ENCODE assay signal across 34 mouse cellular contexts in the genomic region with DNA sequence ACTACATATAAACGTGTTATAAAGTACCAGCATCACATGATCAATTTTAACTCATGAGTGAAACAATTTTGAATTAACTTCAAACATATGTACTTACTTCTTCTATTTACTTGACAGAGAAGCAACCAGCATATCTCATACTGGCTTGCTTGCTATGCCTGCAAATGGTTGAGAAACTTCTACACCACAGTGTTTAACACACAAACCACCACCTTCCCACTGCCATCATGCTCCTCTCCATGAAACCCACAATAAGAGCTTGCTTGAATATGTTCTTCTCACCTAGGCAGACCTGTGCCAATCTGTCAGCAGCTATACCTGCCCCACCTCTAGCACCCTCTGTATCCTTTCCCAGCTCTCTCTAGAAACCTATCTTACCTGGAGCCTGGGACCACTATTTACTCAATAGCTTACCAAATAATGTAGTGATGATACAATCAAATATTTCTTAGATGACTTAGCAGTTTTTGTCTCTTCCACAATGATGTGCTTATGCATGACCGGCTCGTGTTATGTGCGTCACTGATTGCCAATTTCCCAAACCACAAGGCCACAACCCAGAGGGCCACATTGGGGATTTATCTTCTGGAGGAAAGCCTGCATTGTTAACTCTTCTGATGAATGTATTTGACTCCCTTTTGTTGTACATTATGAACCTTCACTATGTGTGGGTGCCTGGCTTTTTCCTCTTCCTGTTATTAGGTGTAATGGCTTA. TPM values are rescaled to one million over a fixed set of nuclear protein-coding genes. Genes with fewer than 3 reads are reported as not detected.
DNase-seq lines count a peak whose midpoint lies in the region; ATAC-seq and TF ChIP-seq lines count a peak whose summit lies in the region.
"Had no signal": no experiment of that assay in that cellular context is flagged by ENCODE, and none has a peak within 500 bp of the region (broad histone marks: within the 10 kb centered on the region; RNA-seq: fewer than 3 reads in every experiment).

No protein-coding gene starts in this region.

- 28% methylated on average over 4 of the region's 4 CpGs for WGBS in liver, embryonic 16.5 days (ENCODE audit: insufficient replicate concordance)
- 47% methylated on average over 4 of the region's 4 CpGs for WGBS in liver, embryonic 12.5 days (ENCODE audit: insufficient replicate concordance)
- WGBS in bone marrow, adult 2 months, result 19% methylated on average over 4 of the region's 4 CpGs
- WGBS in macrophage (ENCODE audit: missing documents), result 15% methylated on average over 4 of the region's 4 CpGs

- no peaks in the 10 kb centered on the region for H3K36me3 ChIP-seq in liver, embryonic 16.5 days (ENCODE audit: control insufficient read depth, insufficient read depth)
- no peaks in the 10 kb centered on the region for H3K36me3 ChIP-seq in liver, embryonic 12.5 days
- H3K36me3 ChIP-seq in macrophage (ENCODE audit: inconsistent target), result no peaks in the 10 kb centered on the region
- H3K36me3 ChIP-seq: embryonic facial prominence, embryonic 12.5 days; heart, embryonic 15.5 days; limb, embryonic 13.5 days; midbrain, embryonic 10.5 days; neural tube, embryonic 15.5 days had no signal

- no peak overlapping the region for H3K9ac ChIP-seq in liver, embryonic 16.5 days (ENCODE audit: low read depth, low read length)
- no peak overlapping the region for H3K9ac ChIP-seq in liver, embryonic 12.5 days
- H3K9ac ChIP-seq: embryonic facial prominence, embryonic 12.5 days; heart, embryonic 15.5 days; hindbrain, embryonic 14.5 days; limb, embryonic 13.5 days; neural tube, embryonic 15.5 days had no signal

- no peak for TF ChIP-seq CTCF in bone marrow, adult 2 months (IDR thresholded peaks at IDR 0.05; ENCODE audit: control insufficient read depth, insufficient read depth, low read length)

- TF ChIP-seq POLR2A in bone marrow, adult 2 months (IDR thresholded peaks at IDR 0.05; ENCODE audit: borderline replicate concordance, control insufficient read depth, low read depth, low read length), result no peak

- H3K79me2 ChIP-seq in macrophage (ENCODE audit: inconsistent target), result peaks cover 42% of the 10 kb centered on the region

- peaks cover 2% of the 10 kb centered on the region; the same call in 1 of the 2 replicates for H3K4me1 ChIP-seq in liver, embryonic 16.5 days (ENCODE audit: control insufficient read depth, low read depth, low read length)
- H3K4me1 ChIP-seq in liver, embryonic 12.5 days, result no peaks in the 10 kb centered on the region
- peaks cover 2% of the 10 kb centered on the region; the same call in 1 of the 2 replicates for H3K4me1 ChIP-seq in bone marrow, adult 2 months (ENCODE audit: control insufficient read depth, insufficient read depth, low read length)
- H3K4me1 ChIP-seq: embryonic facial prominence, embryonic 12.5 days; heart, embryonic 15.5 days; limb, embryonic 13.5 days; midbrain, embryonic 10.5 days; neural tube, embryonic 15.5 days had no signal

- no peaks in the 10 kb centered on the region for H3K9me3 ChIP-seq in liver, embryonic 16.5 days (replicated peaks; ENCODE audit: control insufficient read depth, low read length)
- no peaks in the 10 kb centered on the region for H3K9me3 ChIP-seq in liver, embryonic 12.5 days (replicated peaks)
- H3K9me3 ChIP-seq: embryonic facial prominence, embryonic 12.5 days; heart, embryonic 15.5 days; neural tube, embryonic 15.5 days had no signal

- ATAC-seq in liver, embryonic 16.5 days (ENCODE audit: low read depth), result no peak
- ATAC-seq in liver, embryonic 12.5 days, result no peak
- peak; percentile 73 for ATAC-seq in neutrophil, adult 5-6 weeks (ENCODE audit: extremely low read depth, insufficient number of reproducible peaks, low FRiP score, poor library complexity, severe bottlenecking)
- ATAC-seq: activated CD4-positive, CD25-positive, alpha-beta regulatory T cell, adult 4 months; inflammation-experienced regulatory T-cells, adult 6 months; midbrain, embryonic 16.5 days had no signal

- DNase-seq in cerebellum, adult 9-10 months, result no peak
- no peak for DNase-seq in yolk sac, embryonic 10.5 days (ENCODE audit: low spot score)
- DNase-seq in left cerebral cortex, adult 11 months (ENCODE audit: low spot score), result no peak
- DNase-seq: adrenal gland, adult 8-10 months; cerebellum, adult 9-11 months; gastrocnemius, postnatal 36 days; heart, postnatal 36 days; kidney, adult 2 months; lung, postnatal 10 days; thymus, adult 2 months had no signal

- no peak overlapping the region for H3K4me3 ChIP-seq in liver, embryonic 16.5 days (ENCODE audit: low read depth, low read length)
- H3K4me3 ChIP-seq in liver, embryonic 12.5 days, result no peak overlapping the region
- no peak overlapping the region for H3K4me3 ChIP-seq in bone marrow, adult 2 months (replicated peaks; ENCODE audit: control insufficient read depth, low read depth, low read length)
- H3K4me3 ChIP-seq in macrophage (ENCODE audit: inconsistent target), result no peak overlapping the region
- H3K4me3 ChIP-seq: embryonic facial prominence, embryonic 12.5 days; heart, embryonic 15.5 days; limb, embryonic 13.5 days; midbrain, embryonic 10.5 days; neural tube, embryonic 15.5 days had no signal

- no peaks in the 10 kb centered on the region for H3K27me3 ChIP-seq in liver, embryonic 16.5 days (ENCODE audit: control insufficient read depth, insufficient read depth, low read depth, low read length)
- no peaks in the 10 kb centered on the region for H3K27me3 ChIP-seq in liver, embryonic 12.5 days (replicated peaks)
- H3K27me3 ChIP-seq: embryonic facial prominence, embryonic 12.5 days; heart, embryonic 15.5 days; limb, embryonic 13.5 days; neural tube, embryonic 15.5 days had no signal

- H3K27ac ChIP-seq in liver, embryonic 16.5 days (ENCODE audit: low read length), result peak overlapping the region; percentile 3; the same call in 1 of the 2 replicates
- H3K27ac ChIP-seq in liver, embryonic 12.5 days, result no peak overlapping the region
- peak overlapping the region; percentile 74; the same call in 1 of the 2 replicates for H3K27ac ChIP-seq in bone marrow, adult 2 months (ENCODE audit: control insufficient read depth, insufficient read depth, low read depth, low read length, poor library complexity)
- peak overlapping the region; percentile 97 for H3K27ac ChIP-seq in macrophage
- H3K27ac ChIP-seq: embryonic facial prominence, embryonic 12.5 days; heart, embryonic 15.5 days; hindbrain, embryonic 14.5 days; kidney, postnatal 0 days; limb, embryonic 13.5 days; midbrain, embryonic 10.5 days; neural tube, embryonic 15.5 days; stomach, postnatal 0 days had no signal

- H3K4me2 ChIP-seq in liver, embryonic 16.5 days (ENCODE audit: low read depth, low read length), result no peak overlapping the region
- H3K4me2 ChIP-seq in liver, embryonic 12.5 days, result no peak overlapping the region
- H3K4me2 ChIP-seq: embryonic facial prominence, embryonic 12.5 days; heart, embryonic 15.5 days; hindbrain, embryonic 14.5 days; limb, embryonic 13.5 days; neural tube, embryonic 15.5 days had no signal

RNA-seq across cellular contexts. Expression of a gene that starts 1.9 kb away (rescaled TPM):
- polyA plus RNA-seq in liver, embryonic 16.5 days (2015; fragmentation: Nextera tagmentation; extraction: Ambion mirVana), result 0.62 and 0.68 TPM in 2 replicates
- polyA plus RNA-seq in liver, embryonic 12.5 days (2016; fragmentation: Nextera tagmentation; extraction: Ambion mirVana), result 0.71 and 0.98 TPM in 2 replicates
- polyA plus RNA-seq in bone marrow, adult 2 months (2011; ENCODE audit: insufficient read depth, insufficient read length, low replicate concordance, missing spikeins), result 15.0 and 51.2 TPM in 2 replicates
- total RNA-seq in macrophage (2018; cell fraction: chromatin; rRNA removed), result 1,000 to 10,000 TPM in 8 of 26 experiments, 100 to 1,000 TPM in 18; 106 to 2,736 (median 498) TPM
- total RNA-seq in macrophage (2018; cell fraction: cytosol; rRNA removed), result 1,000 to 10,000 TPM in 4 of 26 experiments, 100 to 1,000 TPM in 22; 230 to 1,458 (median 586) TPM
- 1,000 to 10,000 TPM in 7 of 26 experiments, 100 to 1,000 TPM in 19; 113 to 1,952 (median 453) TPM for total RNA-seq in macrophage (2018; cell fraction: nucleus; rRNA removed)
- 522 to 1,042 TPM (median 881 TPM) in 3 replicates for polyA plus RNA-seq in macrophage (2018)
- total RNA-seq in neutrophil, adult 5-6 weeks (2017), result 512 and 520 TPM in 2 replicates
- total RNA-seq: ES-E14; gastrocnemius, adult 18-20 months; gastrocnemius, postnatal 36 days; layer of hippocampus, adult 18-20 months; layer of hippocampus, postnatal 25 days; left cerebral cortex, postnatal 14 days had no signal
- polyA plus RNA-seq: activated CD4-positive, CD25-positive, alpha-beta regulatory T cell, adult 4 months; cortical plate, adult 2 months; embryonic facial prominence, embryonic 12.5 days; forebrain, embryonic 11.5 days; inflammation-experienced regulatory T-cells, adult 6 months; midbrain, embryonic 10.5 days; midbrain, embryonic 16.5 days; neural tube, embryonic 15.5 days; small intestine, adult 2 months had no signal

RNA-seq across cellular contexts. Expression of a gene that starts 29.6 kb away (rescaled TPM):
- 1.4 and 1.6 TPM in 2 replicates for polyA plus RNA-seq in liver, embryonic 16.5 days (2015; fragmentation: Nextera tagmentation; extraction: Ambion mirVana)
- 0.44 and 0.60 TPM in 2 replicates for polyA plus RNA-seq in liver, embryonic 12.5 days (2016; fragmentation: Nextera tagmentation; extraction: Ambion mirVana)
- polyA plus RNA-seq in bone marrow, adult 2 months (2011; ENCODE audit: insufficient read depth, insufficient read length, low replicate concordance, missing spikeins), result 3.2 and 12.4 TPM in 2 replicates
- 1,000 to 10,000 TPM in 10 of 26 experiments, 100 to 1,000 TPM in 13, 10 to 100 TPM in 3; 12.1 to 3,481 (median 600) TPM for total RNA-seq in macrophage (2018; cell fraction: chromatin; rRNA removed)
- 1,000 to 10,000 TPM in 2 of 26 experiments, 100 to 1,000 TPM in 17, 10 to 100 TPM in 7; 12.4 to 1,445 (median 317) TPM for total RNA-seq in macrophage (2018; cell fraction: cytosol; rRNA removed)
- total RNA-seq in macrophage (2018; cell fraction: nucleus; rRNA removed), result 1,000 to 10,000 TPM in 15 of 26 experiments, 100 to 1,000 TPM in 9, 10 to 100 TPM in 2; 22.2 to 4,021 (median 1,222) TPM
- 12.6 to 34.8 TPM (median 12.7 TPM) in 3 replicates for polyA plus RNA-seq in macrophage (2018)
- total RNA-seq in neutrophil, adult 5-6 weeks (2017), result 180 and 189 TPM in 2 replicates
- total RNA-seq: ES-E14; gastrocnemius, adult 18-20 months; gastrocnemius, postnatal 36 days; layer of hippocampus, adult 18-20 months; layer of hippocampus, postnatal 25 days; left cerebral cortex, postnatal 14 days had no signal
- polyA plus RNA-seq: activated CD4-positive, CD25-positive, alpha-beta regulatory T cell, adult 4 months; cortical plate, adult 2 months; embryonic facial prominence, embryonic 12.5 days; forebrain, embryonic 11.5 days; hindbrain, embryonic 14.5 days; inflammation-experienced regulatory T-cells, adult 6 months; limb, embryonic 13.5 days; midbrain, embryonic 16.5 days; neural tube, embryonic 15.5 days; small intestine, adult 2 months; stomach, postnatal 0 days had no signal

RNA-seq across cellular contexts. Expression of a gene that starts 30.4 kb away (rescaled TPM):
- 20.2 and 22.1 TPM in 2 replicates for polyA plus RNA-seq in liver, embryonic 16.5 days (2015; fragmentation: Nextera tagmentation; extraction: Ambion mirVana)
- 4.8 and 6.4 TPM in 2 replicates for polyA plus RNA-seq in liver, embryonic 12.5 days (2016; fragmentation: Nextera tagmentation; extraction: Ambion mirVana)
- polyA plus RNA-seq in bone marrow, adult 2 months (2011; ENCODE audit: insufficient read depth, insufficient read length, low replicate concordance, missing spikeins), result 4.5 TPM in 1 of 2 replicates, not detected in the other
- total RNA-seq in macrophage (2018; cell fraction: chromatin; rRNA removed), result 100 to 1,000 TPM in 3 of 26 experiments, 10 to 100 TPM in 20, 1 to 10 TPM in 3; 4.9 to 246 (median 20.3) TPM
- total RNA-seq in macrophage (2018; cell fraction: cytosol; rRNA removed), result 100 to 1,000 TPM in 16 of 26 experiments, 10 to 100 TPM in 10; 39.3 to 367 (median 181) TPM
- 100 to 1,000 TPM in 12 of 26 experiments, 10 to 100 TPM in 14; 21.8 to 385 (median 70.8) TPM for total RNA-seq in macrophage (2018; cell fraction: nucleus; rRNA removed)
- polyA plus RNA-seq in macrophage (2018), result 241 to 528 TPM (median 280 TPM) in 3 replicates
- total RNA-seq in neutrophil, adult 5-6 weeks (2017), result 29.6 and 30.4 TPM in 2 replicates
- total RNA-seq: ES-E14; gastrocnemius, postnatal 36 days; layer of hippocampus, adult 18-20 months; layer of hippocampus, postnatal 25 days; left cerebral cortex, postnatal 14 days had no signal
- polyA plus RNA-seq: midbrain, embryonic 10.5 days had no signal

RNA-seq across cellular contexts. Expression of a gene that starts 48.1 kb away (rescaled TPM):
- not detected in 2 replicates for polyA plus RNA-seq in liver, embryonic 16.5 days (2015; fragmentation: Nextera tagmentation; extraction: Ambion mirVana)
- not detected in 2 replicates for polyA plus RNA-seq in liver, embryonic 12.5 days (2016; fragmentation: Nextera tagmentation; extraction: Ambion mirVana)
- polyA plus RNA-seq in bone marrow, adult 2 months (2011; ENCODE audit: insufficient read depth, insufficient read length, low replicate concordance, missing spikeins), result not detected in 2 replicates
- total RNA-seq in macrophage (2018; cell fraction: chromatin; rRNA removed), result not detected
- not detected for total RNA-seq in macrophage (2018; cell fraction: cytosol; rRNA removed)
- total RNA-seq in macrophage (2018; cell fraction: nucleus; rRNA removed), result not detected
- not detected in 3 replicates for polyA plus RNA-seq in macrophage (2018)
- total RNA-seq in neutrophil, adult 5-6 weeks (2017), result not detected in 2 replicates
- total RNA-seq: adrenal gland, adult 8-10 months; ES-E14; gastrocnemius, adult 18-20 months; gastrocnemius, postnatal 36 days; heart, postnatal 36 days; layer of hippocampus, adult 18-20 months; layer of hippocampus, postnatal 25 days; left cerebral cortex, postnatal 14 days had no signal
- polyA plus RNA-seq: activated CD4-positive, CD25-positive, alpha-beta regulatory T cell, adult 4 months; cortical plate, adult 2 months; embryonic facial prominence, embryonic 12.5 days; forebrain, embryonic 11.5 days; heart, embryonic 15.5 days; hindbrain, embryonic 14.5 days; inflammation-experienced regulatory T-cells, adult 6 months; kidney, adult 2 months; kidney, postnatal 0 days; limb, embryonic 13.5 days; midbrain, embryonic 10.5 days; midbrain, embryonic 16.5 days; neural tube, embryonic 15.5 days; small intestine, adult 2 months; stomach, postnatal 0 days; thymus, adult 2 months had no signal

Comparison
In these comparisons a context has a peak if more than half of its experiments do, and no peak if none do; other contexts are left out.
1. RNA of a gene that starts 30.4 kb away (polyA plus RNA-seq): 241 to 528 TPM in macrophage; 20.2 to 22.1 TPM in liver, embryonic 16.5 days, 4.8 to 6.4 TPM in liver, embryonic 12.5 days and 4.5 TPM in bone marrow, adult 2 months; every median in the first group is over 10 times any median in the second.